Mouse (Mus musculus): ENCODE results near the gene Fstl1.

DNA sequence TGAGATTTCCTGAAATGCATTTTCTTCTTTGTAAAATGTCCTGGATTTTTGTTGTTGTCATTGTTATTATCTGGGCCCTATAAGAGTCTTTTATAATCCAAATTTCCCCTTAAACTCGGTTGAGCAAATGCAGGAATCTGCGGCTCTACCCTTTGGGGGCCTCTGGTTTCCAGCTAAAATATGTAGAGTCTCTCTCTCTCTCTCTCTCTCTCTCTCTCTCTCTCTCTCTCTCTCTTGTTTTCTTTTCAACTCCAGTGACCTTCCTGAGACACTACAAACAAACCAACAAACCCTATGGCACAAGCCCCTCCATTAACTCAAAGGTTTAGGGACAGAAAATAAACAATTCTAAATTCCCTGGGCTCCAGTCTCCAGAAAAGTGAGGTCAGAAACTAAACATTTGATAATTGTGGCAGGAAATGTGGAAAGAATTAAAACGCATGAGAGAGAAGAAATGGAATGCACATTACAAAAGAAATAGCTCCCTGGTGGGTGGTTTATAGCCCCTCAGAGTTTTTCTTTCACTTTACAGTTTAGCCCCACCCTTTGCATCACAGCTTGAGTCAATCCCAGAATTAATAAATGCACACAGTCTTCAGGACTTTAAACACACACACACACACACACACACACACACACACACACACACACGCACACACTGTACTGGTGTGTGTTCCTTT is 1.3 kb downstream of the Fstl1 start:
- TF ChIP-seq CTCF (IDR thresholded peaks at IDR 0.05 in 2 of 3, conservative IDR thresholded peaks at IDR 0.05 in 1 of 3; ENCODE audit: control insufficient read depth in 1 of 3, insufficient read depth in 1 of 3, low read depth in 2 of 3, low read length in 3 of 3, poor library complexity in 1 of 3, severe bottlenecking in 1 of 3) (no peak), POLR2A (IDR thresholded peaks at IDR 0.05; ENCODE audit: control insufficient read depth in 1 of 2, insufficient read depth in 1 of 2, low read depth in 1 of 2, low read length in 2 of 2, poor library complexity in 1 of 2) (no peak), KAT2A (conservative IDR thresholded peaks at IDR 0.05; ENCODE audit: low read depth, low read length) (no peak), NRF1 (IDR thresholded peaks at IDR 0.05; ENCODE audit: insufficient read depth, low read depth, low read length, poor library complexity, severe bottlenecking) (no peak), E2F4 (IDR thresholded peaks at IDR 0.05; ENCODE audit: borderline replicate concordance, low read depth, low read length) (no peak), CHD1 (IDR thresholded peaks at IDR 0.05; ENCODE audit: low read depth, low read length) (no peak), EP300 (IDR thresholded peaks at IDR 0.05; ENCODE audit: low read depth in 1 of 2, low read length in 2 of 2) (no peak), POLR2AphosphoS5 (IDR thresholded peaks at IDR 0.05; ENCODE audit: borderline replicate concordance, low read depth, low read length) (no peak)

All from MEL (cell line).